Mouse (Mus musculus): ENCODE results near the gene 1700069L16Rik.

The 1700069L16Rik gene

DNA sequence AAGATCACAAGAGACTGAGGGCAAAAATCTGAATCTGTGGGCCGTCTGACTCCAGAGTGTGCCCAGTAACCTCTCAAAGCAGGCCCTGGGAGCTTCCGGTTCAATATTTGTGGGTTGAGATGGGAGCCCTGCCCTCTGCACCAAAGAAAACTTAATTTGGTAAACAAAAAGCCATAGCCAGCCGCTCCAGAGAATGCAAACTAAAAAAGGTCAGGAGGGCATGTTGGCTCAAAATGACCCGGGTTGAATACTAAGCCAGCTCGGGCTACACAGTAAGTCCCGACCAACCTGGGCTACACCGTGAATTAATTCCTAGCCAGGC, 10.4 kb upstream of the 1700069L16Rik start:
- in situ Hi-C loops (cut with MboI, MseI), result loop anchor here (5.0 kb wide), 1 partner anchor 37 kb away; the partner anchor contains the start of genes Iscu and Sart3

DNA sequence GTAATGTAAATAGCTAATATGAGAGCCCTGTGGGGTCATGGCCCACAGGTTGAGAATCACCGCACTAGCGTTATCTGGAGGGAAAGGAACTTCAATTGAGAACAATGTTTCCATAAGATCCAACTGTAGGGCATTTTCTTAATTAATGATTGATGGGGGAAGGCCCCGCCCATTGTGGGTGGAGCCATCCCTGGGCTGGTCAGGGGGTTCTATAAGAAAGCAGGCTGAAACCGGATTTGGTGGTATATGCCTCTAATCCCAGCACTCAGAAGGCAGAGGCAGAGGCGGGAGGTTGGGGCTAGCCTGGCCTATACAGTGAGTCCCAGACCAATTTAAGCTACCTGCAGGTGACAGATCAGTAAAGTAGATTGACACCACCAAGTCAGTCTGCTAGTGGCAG, 9.8 kb upstream of the 1700069L16Rik start:
- in situ Hi-C loops (cut with MboI, MseI), result no loop called here

DNA sequence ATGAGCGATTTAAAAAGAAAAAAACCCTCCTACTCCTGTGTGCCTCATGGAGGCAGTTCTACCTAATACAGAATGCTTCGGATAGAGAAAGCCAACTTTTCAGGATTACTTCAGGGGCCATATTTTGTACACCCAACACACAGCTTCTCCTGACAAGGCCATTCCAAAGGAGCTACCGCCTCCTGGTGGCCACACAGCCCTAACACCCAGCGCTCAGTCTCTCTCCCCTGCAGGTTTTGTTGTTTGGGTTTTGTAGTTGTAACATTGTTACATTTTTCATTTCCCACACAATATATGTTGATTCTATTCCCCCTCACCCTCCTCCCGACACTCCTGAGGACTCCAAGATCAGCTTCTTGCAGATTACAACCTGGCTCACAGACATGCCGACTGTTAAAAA, 7.6 kb upstream of the 1700069L16Rik start:
- in situ Hi-C loops (cut with MboI, MseI), result no loop called here

DNA sequence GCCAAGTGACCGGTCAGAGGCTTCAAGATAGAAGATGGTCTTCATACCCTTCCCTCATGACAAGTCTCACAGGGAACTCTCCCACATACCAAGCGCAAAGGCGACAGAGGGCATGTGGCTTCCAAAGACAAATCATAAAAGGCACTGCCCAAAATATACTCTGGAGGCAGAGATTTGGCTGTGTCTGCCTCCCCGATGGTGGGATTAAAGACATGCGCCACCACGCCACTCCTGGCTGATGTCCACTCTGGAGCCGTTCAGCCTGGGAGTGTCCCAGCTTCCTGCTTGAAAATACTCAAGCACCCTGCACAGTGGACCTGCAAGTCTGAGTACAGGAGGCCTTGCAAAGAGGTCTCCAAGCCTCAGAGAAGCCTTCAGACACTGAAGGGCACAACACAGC, 6.6 kb upstream of the 1700069L16Rik start:
- in situ Hi-C loops (cut with MboI, MseI), result no loop called here

DNA sequence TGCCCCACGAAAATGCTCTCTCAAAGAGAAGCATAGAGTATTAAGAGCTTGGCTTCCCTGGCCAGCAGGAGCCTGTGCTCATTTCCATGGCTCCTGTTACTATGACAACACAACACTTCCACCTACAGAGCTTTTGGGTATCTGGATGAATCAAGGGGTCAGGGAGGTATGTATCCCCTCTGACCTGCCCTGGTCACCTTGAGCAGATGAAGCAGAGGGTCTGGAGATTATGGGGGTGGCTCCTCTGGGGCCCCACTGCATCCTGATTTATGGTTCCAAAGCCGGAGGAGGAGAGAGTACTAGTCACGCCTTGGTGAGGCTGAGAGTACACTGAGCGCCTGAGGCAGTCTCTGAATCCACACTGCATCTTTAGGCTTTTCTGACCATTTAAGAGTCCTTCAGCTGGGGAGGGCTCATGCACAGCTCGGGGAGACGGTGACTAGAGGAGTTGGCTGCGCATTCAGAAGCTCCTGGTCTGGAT, 6.1 kb upstream of the 1700069L16Rik start:
- in situ Hi-C loops (cut with MboI, MseI), result no loop called here

DNA sequence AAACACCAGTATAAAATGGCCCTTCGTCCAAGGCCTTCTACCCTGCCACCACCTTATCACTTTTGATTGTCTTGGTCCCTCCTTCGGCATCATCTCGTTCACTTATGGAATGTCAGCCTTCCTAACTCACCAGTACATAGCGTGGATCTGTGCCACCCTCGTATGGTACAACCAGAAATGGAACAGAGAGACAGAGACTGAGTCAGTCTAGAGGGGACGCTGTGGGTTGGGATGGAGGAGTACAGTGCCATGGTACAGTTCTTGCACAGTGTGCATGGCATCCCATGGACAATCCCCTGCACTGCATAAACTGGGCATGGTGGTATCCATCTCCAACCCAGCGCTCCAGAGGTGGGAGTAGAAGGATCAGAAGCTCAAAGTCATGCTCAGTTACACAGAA, 4.1 kb upstream of the 1700069L16Rik start:
- in situ Hi-C loops (cut with MboI, MseI), result loop anchor here (5.0 kb wide), 1 partner anchor 151 kb away; no protein-coding TSS in a partner anchor

DNA sequence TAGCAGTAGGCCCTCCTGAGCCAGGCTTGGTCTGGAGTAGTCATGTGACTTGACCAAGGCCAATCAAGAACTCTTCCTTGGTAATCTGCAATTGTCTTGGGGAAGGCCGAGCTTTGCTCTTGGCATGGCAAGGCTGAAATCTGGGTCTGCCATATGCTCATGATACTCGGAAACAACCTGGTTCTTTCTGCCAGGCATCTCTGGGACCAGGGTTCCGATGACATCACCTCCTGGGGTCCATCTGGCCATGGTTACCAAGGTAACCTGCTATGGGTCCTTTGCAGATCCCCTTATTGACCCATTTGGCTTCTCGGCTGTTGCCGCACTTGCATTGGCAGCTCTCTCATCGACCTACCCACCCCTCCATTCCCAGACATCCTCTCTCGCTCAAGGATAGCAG, 3.4 kb upstream of the 1700069L16Rik start:
- in situ Hi-C loops (cut with MboI, MseI), result loop anchor here (5.0 kb wide), 1 partner anchor 151 kb away; no protein-coding TSS in a partner anchor

DNA sequence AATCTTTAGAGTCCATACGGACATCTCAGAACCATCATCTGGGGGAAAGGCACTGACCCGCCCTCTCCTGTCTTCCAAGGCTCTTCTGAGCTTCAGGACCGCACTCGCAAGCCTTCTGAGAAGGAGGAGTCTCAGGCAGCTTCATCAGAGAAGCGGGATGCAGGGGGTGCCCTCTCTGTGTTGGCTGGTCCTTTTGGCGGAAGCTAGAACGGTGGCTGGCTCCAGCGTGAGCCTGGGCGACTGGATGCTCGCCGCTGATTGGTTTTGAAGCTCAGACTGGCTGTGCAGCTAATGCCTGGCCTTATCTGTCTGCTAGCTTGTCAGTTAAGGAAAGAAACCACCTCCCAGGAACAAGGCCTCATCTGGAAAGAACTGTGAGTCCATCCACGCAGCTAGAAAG, 2.7 kb upstream of the 1700069L16Rik start:
- in situ Hi-C loops (cut with MboI, MseI), result loop anchor here (5.0 kb wide), 1 partner anchor 150 kb away; no protein-coding TSS in a partner anchor

DNA sequence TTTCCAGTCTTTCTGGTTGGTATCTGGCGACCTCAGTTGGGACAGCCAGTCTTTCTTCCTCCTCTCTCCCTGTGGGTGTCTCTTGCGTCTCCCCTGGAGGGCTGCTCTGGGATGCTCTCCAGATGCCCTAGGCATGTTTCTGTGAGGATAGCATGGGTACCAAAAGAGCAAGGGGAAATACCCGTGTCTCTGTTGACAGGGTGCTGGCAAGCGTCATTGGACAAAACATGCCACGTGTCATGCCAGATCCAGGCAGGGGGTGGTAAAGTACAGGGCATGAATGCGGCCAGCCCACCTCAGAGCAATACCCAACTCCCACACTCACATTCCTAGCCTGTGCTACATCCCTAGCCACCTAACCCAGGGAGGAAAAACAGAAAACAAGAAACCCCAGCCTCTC, 2.0 kb upstream of the 1700069L16Rik start:
- in situ Hi-C loops (cut with MboI, MseI), result loop anchor here (5.0 kb wide), 1 partner anchor 149 kb away; no protein-coding TSS in a partner anchor

DNA sequence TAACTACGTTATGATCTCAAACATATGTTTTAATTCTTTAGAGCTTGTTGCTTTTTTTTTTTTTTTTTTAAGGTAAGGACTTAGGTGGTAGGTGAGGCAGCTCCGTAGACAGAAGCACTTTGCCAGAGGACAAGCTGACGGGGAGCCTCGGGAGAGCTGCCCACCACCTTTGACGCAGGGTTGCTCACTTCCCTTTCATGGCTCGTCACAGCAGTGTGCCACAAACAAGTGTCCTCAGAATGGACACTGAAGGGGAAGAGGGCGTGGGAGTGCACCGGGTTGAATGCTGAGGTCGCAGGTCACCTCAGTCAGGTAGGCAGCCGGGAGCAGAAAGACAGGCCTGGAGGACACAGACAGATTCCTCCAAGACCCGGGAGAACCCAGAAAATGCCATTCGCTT, 845 bp upstream of the 1700069L16Rik start:
- in situ Hi-C loops (cut with MboI, MseI), result loop anchor here (5.0 kb wide), 1 partner anchor 148 kb away; no protein-coding TSS in a partner anchor

DNA sequence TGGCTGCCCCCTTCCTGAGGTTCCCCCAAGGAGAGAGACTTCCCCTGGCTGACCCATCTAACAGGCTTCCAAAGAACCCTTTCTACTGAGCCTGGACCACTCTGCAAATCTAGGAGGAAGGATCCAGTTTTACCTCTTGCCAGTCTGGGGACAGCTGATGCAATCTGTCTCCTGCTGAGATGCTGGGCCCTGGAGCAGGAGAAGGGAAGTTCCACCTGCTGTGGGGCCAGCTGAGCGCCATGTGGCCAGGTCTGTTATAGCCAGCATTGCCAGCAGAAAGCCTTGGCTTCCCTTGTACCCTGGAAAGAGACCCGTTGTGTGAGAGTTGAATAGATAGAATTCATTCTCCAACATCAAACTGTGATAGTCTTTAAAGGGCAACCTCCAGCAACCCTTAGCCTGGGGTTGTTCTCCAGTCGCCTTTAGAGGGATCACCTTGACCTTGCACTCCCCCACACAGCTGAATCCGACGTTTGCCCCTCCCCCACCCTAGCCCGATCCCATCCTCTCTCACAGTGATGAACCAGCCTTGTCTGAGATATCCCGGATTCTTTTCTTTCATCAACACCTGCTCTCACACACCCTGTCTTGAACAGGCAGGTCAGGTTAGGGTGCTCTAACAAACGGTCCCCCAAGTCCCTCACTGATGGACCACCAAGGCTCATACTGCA, 870 bp downstream of the 1700069L16Rik start:
- in situ Hi-C loops (cut with MboI, MseI), result loop anchor here (5.0 kb wide), 2 partner anchors 56 to 361 kb away; no protein-coding TSS in a partner anchor

DNA sequence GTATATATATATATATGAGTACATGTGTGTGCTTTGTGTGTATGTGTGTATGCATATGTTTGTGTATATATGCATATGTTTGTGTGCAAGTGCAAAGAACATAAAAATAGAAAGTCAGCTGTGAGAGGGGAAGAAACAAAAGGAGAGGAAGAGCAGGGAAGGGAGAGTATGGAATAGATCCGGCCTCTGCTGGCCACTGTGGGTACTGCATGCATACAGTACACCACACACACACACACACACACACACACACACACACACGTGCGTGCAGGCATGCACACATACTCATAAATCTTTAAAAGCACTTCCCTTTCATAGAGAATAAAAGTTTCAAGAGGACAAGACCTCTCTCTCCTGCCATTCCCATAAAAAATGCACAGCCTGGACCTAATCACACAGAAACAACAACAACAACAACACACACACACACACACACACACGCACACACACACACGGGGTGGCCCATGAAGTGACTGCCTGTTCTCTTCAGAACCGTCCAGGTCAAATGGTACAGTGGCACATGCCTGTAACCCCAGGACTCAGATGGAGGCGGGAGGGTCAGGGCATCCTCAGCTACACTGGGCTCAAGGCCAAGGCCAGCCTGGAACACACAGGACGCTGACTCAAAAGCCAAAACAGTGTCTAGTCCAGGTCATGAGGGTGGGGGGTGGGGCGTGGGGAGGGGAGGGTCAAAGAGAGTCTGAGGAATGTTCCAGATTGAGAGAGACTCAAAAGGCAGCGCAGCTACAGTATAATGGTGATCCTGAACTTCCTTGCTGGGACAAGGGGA, 2.2 kb downstream of the 1700069L16Rik start:
- in situ Hi-C loops (cut with MboI, MseI), result loop anchor here (5.0 kb wide), 2 partner anchors 55 to 360 kb away; no protein-coding TSS in a partner anchor

DNA sequence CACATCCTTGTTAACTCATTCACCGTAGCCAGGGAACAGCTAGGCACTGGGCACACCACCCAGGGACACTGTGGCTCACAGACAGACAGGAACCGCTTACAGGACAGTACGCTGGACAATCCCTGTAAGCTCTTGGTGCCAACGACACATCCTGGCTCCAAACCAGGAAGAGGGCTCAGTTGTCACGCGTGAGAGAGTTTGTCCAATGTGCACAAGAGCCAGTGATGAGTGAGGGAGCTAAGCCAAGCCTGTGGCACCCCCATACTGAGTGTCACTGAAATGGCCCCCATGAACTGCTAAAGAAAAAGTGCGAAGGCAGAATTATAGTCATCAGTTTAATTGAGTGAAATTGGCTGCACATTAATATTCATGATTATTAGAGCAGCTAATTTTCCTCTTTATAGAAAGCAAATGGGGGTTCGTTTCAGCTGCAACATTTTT, 5.3 kb downstream of the 1700069L16Rik start:
- in situ Hi-C loops (cut with MboI, MseI), result loop anchor here (5.0 kb wide), 1 partner anchor 247 kb away; no protein-coding TSS in a partner anchor

DNA sequence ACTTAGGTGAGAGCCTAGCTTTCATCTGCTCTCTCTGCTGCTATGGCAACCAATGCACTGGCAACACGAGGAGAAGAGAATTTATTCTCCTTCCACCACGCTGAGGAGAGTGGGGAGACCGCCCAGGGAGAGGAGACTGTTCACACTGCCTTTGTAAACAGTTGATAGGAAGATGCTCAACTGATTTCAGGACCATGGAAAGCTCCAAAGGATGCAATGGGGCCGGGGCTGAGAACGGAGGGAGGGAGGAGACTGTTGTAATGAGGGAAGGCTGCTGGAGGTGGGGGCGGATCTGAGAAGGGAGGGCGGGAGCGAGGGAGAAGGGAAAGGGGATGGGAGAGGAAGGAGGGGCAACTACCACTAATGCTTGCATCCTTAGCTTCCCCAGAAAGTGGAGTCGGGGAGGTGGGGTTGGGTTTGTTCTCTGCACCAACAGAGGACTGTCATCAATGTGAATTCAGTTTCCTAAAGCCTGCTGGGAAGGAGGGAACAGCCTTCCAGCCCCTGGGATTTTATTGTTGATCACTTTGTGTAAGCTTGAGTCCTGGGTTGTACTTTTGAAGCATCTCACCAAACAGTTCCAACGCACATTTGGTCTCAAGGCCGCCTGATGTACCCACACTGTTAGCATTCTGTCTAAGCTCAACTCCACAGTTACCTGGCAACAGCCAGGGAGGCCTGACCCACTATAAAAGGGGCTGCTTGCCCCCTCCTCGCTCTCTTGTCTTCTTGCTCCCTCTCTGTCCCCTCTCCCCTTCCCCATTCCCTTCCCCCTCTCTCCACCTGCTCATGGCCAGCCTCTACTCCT, 7.8 kb downstream of the 1700069L16Rik start:
- in situ Hi-C loops (cut with MboI, MseI), result loop anchor here (5.0 kb wide), 1 partner anchor 244 kb away; no protein-coding TSS in a partner anchor

DNA sequence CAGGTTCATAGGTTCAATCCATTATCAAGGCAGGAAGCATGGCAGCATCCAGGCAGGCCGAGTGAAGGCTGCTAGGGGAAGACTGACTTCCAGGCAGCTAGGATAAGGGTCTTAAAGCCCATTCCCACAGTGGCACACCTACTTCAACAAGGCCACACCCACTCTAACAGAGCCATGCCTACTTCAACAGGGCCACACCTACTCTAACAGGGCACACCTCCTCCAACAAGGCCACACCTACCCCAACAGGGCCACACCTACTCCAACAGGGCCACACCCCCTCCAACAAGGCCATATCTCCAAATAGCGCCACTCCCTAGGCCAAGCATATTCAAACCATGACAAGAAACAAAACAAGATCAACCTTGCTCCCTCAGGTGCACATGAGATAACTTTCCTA, 11.7 kb downstream of the 1700069L16Rik start:
- in situ Hi-C loops (cut with MboI, MseI), result no loop called here

DNA sequence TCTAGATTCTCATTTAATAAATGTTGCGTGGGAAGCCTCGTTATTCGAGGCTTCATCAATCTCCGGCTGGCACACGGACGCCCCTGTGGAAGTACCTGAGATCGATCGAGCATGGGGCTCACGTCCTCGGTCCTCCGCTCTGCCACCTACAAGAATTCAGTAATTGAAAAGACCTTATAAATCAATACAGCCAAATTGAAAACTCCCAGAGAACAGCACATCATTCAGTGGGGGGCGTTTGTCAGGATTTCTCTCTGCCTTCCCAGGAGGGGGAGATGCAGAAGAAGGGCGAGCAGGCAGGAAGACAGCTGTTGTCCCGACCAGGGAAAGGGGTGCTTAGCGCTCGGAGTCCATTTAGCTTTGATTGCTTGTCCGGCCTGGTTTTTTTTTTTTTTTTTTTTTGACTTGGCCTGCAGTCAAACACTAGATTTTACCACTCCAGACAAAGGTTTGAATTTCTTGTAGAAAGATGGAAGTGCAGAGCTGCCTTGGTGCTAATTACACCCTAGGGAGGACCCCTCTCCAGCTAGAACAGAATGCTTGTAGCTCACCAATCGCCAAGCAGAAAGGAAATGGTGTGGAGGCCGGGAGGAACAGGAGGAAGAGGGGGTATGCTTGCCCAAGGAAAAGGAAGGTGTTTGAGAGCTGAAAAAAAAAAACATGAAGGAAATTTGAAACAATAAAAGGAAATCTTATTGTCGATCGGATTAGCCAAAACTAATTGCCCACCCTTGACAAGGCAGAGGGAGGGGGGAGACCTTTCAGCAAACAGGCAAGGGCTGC, 20.6 kb downstream of the 1700069L16Rik start:
- in situ Hi-C loops (cut with MboI, MseI), result no loop called here

DNA sequence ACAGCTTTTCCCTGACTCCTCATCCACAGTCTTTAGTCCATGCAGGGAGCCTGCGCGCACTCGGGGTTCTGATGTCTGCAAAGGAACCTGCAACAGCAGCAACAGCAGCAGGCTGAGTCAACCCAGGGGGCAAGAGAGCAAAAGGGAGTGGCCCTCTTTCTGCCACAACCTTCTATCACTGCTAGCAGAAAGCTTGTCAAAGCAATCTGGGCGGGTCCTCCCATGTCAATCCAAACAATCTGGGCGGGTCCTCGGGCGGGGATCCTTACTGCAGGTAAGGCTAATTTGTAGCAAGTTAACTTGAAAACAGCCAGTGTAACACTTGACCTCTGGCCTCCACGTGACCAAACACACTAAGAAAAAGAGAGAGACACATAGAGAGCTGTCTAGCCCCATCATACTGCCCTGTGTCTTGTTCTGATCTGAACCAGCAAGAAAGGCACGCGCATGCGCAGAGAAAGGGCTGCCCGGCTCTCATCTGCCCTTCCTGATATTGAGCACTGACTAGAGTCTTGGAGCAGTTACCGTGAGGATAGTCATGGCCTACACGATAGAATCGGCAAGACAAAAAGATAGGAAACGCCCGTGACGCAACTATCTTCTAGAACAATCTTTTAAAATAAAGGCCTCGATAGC, 24.1 kb downstream of the 1700069L16Rik start:
- in situ Hi-C loops (cut with MboI, MseI), result no loop called here

DNA sequence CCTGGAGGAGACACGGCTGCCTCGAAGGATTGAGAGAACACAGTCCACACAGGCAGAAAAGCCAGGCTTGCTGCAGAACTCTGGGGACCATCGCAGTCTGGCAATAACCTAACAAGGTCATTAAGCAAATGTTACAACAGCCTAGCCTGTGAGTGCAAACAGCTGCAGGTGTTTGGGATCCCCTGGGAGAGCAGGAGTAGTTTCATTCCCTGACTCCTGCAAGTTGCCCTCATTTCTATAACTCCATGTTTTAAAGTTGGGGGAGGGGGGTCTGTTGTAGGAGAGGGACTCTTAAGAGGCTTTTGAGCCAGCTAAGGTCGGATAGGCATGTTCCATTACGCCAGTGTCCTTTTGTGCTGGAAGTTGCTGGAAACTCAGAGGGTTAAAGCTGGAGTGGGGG, 30.2 kb downstream of the 1700069L16Rik start:
- in situ Hi-C loops (cut with MboI, MseI), result no loop called here

DNA sequence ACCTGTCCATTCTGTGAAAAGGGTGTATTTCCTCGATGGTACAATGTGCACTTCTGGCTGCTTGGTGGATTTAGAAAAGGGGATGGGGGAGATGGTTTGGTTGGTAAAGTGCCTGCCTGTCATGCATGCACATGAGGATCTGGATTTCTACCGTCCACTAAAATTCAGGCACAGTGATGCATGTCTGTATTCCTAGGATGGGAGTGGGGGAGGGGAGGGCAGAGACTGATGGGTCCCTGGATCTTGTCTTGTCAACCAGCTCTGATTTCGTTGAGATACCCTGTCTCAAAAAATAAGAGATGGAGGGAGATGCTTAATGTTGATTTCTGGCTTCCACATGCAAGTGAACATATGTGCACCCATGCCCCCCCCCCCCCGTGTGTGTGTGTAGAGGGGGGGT, 30.6 kb downstream of the 1700069L16Rik start:
- in situ Hi-C loops (cut with MboI, MseI), result no loop called here

DNA sequence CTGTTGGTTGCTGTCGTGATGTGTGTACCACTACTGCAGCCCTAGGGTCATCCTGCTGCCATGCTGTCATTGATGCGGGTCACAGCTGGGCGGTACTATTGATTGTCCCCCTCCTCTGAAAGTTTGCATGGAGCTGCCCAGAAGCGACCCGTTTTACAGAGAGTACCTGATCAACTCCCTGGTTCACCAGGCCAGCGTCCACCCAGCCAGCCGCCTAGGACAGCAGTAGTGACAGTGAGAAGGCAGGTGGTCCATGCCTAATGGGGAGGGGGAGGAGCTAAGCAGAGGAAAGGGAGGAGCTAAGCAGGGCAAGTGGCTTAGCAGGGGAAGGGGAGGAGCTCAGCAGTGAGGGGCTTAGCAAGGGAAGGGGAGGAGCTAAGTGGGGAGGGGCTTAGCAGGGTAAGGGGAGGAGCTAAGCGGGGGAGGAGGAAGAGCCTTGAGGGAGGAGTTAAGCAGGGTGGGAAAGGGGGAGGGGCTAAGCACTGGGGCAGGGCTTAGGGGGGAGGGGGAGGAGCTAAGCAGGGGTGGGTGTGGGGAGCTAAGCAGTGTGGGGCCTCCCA, 31.3 kb downstream of the 1700069L16Rik start:
- in situ Hi-C loops (cut with MboI, MseI), result no loop called here

Measured in T-helper 1 cell (primary cell).